Mouse (Mus musculus) neural tube, embryonic 13.5 days (tissue): ENCODE measurements around the gene Nemf. TPM values are rescaled to one million over a fixed set of nuclear protein-coding genes. Genes with fewer than 3 reads are reported as not detected.
"Not testable (repeated sequence)": the region's sequence is repeated elsewhere in the genome, so short reads cannot be mapped to it uniquely, and the experiment has no call there.

Source experiments
- ATAC-seq: fragments of 200-750 bp; cut with Nextera tagmentation; 2 replicates; pipeline ENCODE4 v1.8.0; 2017; ENCODE audit warnings: low read depth, mild to moderate bottlenecking, moderate TSS enrichment, moderate library complexity
- H3K27ac ChIP-seq: fragments of 300-500 bp; sonication (generic); replicated peaks from 2 replicates; pipeline ENCODE4 v1.5.1; 2015; ENCODE audit warnings: moderate library complexity, mild to moderate bottlenecking, inconsistent platforms
- H3K27me3 ChIP-seq: fragments of 300-500 bp; sonication (generic); 2 replicates; pipeline ENCODE4 v1.6.1; 2015; ENCODE audit warnings: mild to moderate bottlenecking, inconsistent platforms
- H3K36me3 ChIP-seq: fragments of 300-500 bp; sonication (generic); 2 replicates; pipeline ENCODE4 v1.6.1; 2015; ENCODE audit warnings: mild to moderate bottlenecking, inconsistent platforms
- H3K4me1 ChIP-seq: fragments of 300-500 bp; sonication (generic); replicated peaks from 2 replicates; pipeline ENCODE4 v1.6.1; 2015; ENCODE audit warnings: inconsistent platforms
- H3K4me2 ChIP-seq: fragments of 300-500 bp; sonication (generic); 2 replicates; pipeline ENCODE4 v1.6.1; 2015; ENCODE audit warnings: inconsistent platforms, mild to moderate bottlenecking, moderate library complexity
- H3K4me3 ChIP-seq: fragments of 300-500 bp; sonication (generic); 2 replicates; pipeline ENCODE4 v1.5.1; 2015; ENCODE audit warnings: mild to moderate bottlenecking, inconsistent platforms
- H3K9ac ChIP-seq: fragments of 300-500 bp; sonication (generic); 2 replicates; pipeline ENCODE4 v1.6.1; 2015; ENCODE audit warnings: moderate library complexity, mild to moderate bottlenecking, inconsistent platforms
- H3K9me3 ChIP-seq: fragments of 300-500 bp; sonication (generic); 2 replicates; pipeline ENCODE4 v1.6.1; 2016; ENCODE audit warnings: inconsistent platforms
- WGBS: fragments of 180-500 bp; shearing (Covaris S2); methylation state at CpG from one replicate; pipeline ENCODE4 v1.1.7; 2015; 5-methylcytosine and 5-hydroxymethylcytosine counted together
- polyA plus RNA-seq: library from polyadenylated mRNA; unstranded; fragments of >200 nt; fragmentation: Nextera tagmentation; extraction: Ambion mirVana; gene quantifications from 2 replicates; pipeline ENCODE4 v1.2.1, GENCODE M21; 2015

Nemf gene
- polyA plus RNA-seq, 1 experiment from 2014 or later = 96.5 TPM

DNA sequence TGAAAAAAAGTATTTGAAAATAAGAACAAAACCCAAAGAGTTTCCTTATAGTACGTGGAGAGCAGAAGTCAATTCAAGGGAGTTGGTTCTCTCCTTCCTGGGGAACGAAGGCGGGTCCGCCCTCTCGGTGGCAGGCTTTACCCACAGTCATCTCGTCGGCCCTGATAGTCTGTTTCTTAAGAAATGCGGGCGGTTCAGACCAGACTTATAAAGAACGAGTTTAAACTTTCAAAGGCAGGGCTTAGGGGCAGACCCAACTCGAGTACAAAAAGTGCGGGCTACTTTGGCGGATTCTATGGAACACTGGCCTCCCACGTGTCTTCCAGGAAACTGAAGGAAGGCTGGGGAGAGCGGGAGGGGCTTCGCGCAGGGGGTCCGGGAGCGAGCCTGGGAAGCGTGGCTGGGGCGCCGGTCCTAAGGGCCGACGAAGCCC, 14.5 kb upstream of the Nemf start:
- Histone ChIP-seq H3K4me2 (peak overlapping the region; percentile 61), H3K27me3 (no peaks in the 10 kb centered on the region), H3K27ac (peak overlapping the region; percentile 91), H3K9me3 (no peaks in the 10 kb centered on the region), H3K9ac (peak overlapping the region; percentile 98), H3K36me3 (no peaks in the 10 kb centered on the region; the same call in 1 of the 2 replicates), H3K4me1 (peaks cover 40% of the 10 kb centered on the region), H3K4me3 (peak overlapping the region; percentile 99)
- WGBS = 1% methylated on average over 24 of the region's 24 CpGs
- peak; percentile 89 for ATAC-seq

DNA sequence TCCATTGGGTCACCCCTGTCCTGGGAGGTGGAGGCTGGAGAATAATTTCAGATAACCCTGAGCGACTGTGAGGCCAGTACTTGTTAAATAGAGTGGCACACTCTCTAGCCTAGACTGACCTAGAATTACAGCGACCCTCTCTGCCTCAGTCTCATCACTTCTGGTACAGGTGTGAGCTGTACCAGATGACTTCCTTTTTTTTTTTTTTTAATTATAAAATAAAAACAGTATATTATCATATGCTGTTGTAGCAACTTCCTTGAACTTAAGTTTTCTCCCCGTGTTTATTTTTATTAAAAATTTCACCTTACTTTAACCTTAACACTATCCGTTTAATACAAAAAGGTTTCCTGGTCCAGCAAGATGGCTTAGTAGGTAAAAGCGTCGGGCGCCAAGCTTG, 14.0 kb upstream of the Nemf start:
- H3K36me3 ChIP-seq = no peaks in the 10 kb centered on the region; the same call in 1 of the 2 replicates
- no peaks in the 10 kb centered on the region for H3K9me3 ChIP-seq
- H3K4me3 ChIP-seq = peak overlapping the region; percentile 99
- H3K9ac ChIP-seq = peak overlapping the region; percentile 98
- peak overlapping the region; percentile 61 for H3K4me2 ChIP-seq
- WGBS = 10% methylated on average over 7 of the region's 7 CpGs
- no peaks in the 10 kb centered on the region for H3K27me3 ChIP-seq
- no peak for ATAC-seq
- H3K27ac ChIP-seq = peak overlapping the region; percentile 91
- H3K4me1 ChIP-seq = peaks cover 36% of the 10 kb centered on the region

DNA sequence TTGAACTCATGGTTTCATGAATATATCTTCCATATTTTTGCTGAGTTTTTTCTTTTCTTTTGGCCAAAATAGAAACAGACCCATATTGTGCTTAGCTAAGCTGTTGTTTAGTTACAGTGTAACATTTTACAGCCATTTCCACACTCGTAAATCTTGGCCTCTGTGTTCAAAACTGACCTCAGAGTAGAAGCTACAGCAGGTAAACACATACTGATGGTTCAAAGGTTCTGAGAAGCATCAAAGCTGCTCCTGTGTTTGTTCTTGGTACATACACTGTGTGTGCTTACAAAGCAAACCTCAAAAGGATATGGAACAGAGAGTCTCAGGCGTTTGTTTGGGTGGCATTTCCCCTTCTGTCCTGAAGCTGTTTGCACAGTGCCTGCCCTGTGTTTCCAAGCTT, 10.6 kb upstream of the Nemf start:
- Histone ChIP-seq H3K36me3 (no peaks in the 10 kb centered on the region), H3K4me2 (no peak overlapping the region), H3K9me3 (no peaks in the 10 kb centered on the region), H3K9ac (no peak overlapping the region), H3K27me3 (no peaks in the 10 kb centered on the region), H3K4me1 (peaks cover 20% of the 10 kb centered on the region), H3K27ac (no peak overlapping the region), H3K4me3 (no peak overlapping the region)
- ATAC-seq = no peak
- 80% methylated on average over 2 of the region's 2 CpGs for WGBS

DNA sequence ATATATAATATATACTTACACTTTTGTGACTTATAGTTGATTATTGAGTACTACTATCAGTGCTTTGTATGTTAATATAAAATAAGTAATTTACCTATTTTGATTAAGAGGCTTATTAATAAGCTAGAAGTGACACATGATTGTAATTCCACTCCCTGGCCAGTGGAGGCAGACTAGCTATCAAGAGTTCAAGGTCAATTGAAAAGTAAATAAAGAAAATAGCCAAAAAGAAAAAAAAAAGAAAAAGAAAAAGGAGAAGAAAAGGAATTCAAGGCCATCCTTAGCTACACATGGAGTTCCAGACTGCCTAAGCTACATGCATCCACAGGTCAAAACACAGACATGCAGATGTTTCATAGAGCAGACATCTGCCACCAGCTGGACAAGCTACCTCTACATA, 9.5 kb upstream of the Nemf start:
- Histone ChIP-seq H3K27ac (no peak overlapping the region), H3K27me3 (no peaks in the 10 kb centered on the region), H3K9ac (no peak overlapping the region), H3K4me3 (no peak overlapping the region), H3K9me3 (no peaks in the 10 kb centered on the region), H3K4me2 (no peak overlapping the region), H3K4me1 (peaks cover 27% of the 10 kb centered on the region), H3K36me3 (no peaks in the 10 kb centered on the region)
- ATAC-seq = no peak

DNA sequence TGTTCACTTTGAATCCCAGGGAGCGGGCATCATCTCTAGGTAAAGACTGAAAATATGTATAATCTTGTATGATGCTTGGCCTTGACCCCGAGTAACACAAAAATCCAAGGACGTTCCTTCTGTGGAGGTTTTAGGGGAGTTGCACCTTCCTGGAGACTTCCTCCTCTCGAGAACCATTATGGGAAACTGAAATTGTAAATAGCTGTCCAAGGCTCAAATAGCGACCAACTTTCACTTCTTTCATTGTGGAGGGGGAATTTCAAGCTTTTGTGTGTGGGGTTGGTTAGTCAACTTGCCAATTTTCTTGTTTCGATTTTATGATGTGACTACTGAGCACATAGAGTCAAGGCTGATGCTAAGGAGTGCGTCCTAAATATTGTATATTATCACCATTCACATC, 8.8 kb upstream of the Nemf start:
- Histone ChIP-seq H3K9me3 (no peaks in the 10 kb centered on the region), H3K4me3 (no peak overlapping the region), H3K4me1 (peaks cover 22% of the 10 kb centered on the region), H3K27ac (no peak overlapping the region), H3K4me2 (no peak overlapping the region), H3K36me3 (no peaks in the 10 kb centered on the region), H3K9ac (no peak overlapping the region), H3K27me3 (no peaks in the 10 kb centered on the region)
- no peak for ATAC-seq
- 77% methylated on average over 7 of the region's 7 CpGs for WGBS

DNA sequence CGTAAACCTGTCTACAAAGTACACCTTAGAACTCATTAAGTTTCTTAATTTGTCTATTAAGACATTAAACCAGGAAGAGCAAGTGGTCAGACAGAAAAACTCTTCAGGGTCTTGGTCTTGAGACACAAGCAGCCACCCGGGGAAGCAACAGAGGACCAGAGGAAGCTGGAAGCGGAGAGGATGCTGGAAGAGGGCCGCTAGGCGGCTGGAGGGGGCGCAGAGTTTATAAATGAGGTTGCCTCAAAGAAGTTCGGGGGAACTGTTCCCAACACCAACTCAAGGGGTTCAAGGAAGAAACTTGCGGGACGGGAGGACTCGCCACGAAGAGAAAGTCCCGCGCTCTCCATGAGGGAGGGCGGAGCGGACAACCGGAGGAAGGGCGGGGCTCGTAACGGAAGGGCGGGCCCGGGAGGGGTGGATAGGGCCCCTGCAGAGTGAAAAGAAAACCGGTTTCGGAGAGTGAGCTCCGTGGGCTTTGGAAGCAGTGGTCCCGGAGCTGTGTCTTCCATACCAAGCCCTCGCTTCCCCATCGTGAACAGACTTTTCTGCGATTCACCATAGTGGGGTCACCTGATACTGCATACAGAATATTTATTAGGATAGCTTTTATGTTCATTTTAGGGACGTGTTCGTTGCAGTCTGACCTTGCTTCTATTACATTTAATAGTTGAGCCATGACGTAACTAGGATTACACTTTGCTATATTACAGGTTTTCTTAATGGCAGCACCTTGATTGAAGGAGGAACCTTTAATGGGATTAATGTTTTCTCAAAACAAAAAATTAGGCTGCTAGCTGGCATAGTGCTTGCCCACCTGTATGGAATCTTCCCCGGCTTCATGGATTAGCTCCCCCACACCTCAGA, 7.2 kb upstream of the Nemf start:
- Histone ChIP-seq H3K9ac (peak overlapping the region; percentile 66), H3K36me3 (no peaks in the 10 kb centered on the region), H3K4me2 (peak overlapping the region; percentile 73), H3K4me3 (peak overlapping the region; percentile 48), H3K27ac (peak overlapping the region; percentile 30), H3K4me1 (peaks cover 21% of the 10 kb centered on the region), H3K9me3 (no peaks in the 10 kb centered on the region), H3K27me3 (no peaks in the 10 kb centered on the region)
- ATAC-seq = no peak
- WGBS = 5% methylated on average over 32 of the region's 32 CpGs

DNA sequence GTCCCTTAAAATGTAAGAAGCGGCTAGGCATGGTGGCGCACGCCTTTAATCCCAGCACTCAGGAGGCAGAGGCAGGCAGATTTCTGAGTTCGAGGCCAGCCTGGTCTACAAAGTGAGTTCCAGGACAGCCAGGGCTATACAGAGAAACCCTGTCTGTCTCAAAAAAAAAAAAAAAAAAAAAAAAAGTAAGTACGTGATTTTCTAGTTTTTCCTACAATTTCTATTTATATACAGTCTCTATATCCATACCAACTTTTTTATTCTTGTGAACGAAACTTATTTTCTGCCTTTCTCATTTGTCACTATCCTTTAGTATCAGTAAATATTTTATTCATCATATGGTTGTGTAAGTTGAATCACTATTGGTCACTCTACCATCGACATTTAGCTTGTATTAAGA, 6.1 kb upstream of the Nemf start:
- ATAC-seq, H3K4me2 ChIP-seq, H3K4me3 ChIP-seq, H3K36me3 ChIP-seq, H3K27ac ChIP-seq, H3K9me3 ChIP-seq, H3K9ac ChIP-seq, H3K27me3 ChIP-seq: not testable (repeated sequence)
- 97% methylated on average over 7 of the region's 7 CpGs for WGBS
- H3K4me1 ChIP-seq = peaks cover 21% of the 10 kb centered on the region

DNA sequence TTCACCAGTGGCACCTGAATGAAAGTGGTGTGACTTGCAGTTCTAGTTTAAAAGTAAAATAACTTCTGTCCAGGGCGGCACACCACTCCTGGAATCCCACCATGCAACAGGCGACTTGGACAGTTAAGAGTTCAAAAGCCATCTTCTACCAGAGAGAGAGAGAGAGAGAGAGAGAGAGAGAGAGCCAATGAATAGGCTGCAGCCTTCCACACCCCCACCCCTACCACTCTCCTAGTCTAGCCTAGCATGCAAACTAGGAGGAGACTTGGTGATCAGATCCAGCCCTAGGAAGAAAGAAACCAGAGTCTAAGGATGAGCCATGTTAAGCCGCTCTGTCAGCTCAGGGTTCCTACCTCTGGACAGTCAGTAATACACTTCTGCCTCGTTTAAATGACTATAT, 5.4 kb upstream of the Nemf start:
- ATAC-seq = no peak
- Histone ChIP-seq H3K4me1 (peaks cover 23% of the 10 kb centered on the region), H3K4me2 (peak overlapping the region; percentile 65), H3K27ac (no peak overlapping the region), H3K9ac (no peak overlapping the region), H3K27me3 (no peaks in the 10 kb centered on the region), H3K36me3 (no peaks in the 10 kb centered on the region), H3K4me3 (no peak overlapping the region), H3K9me3 (no peaks in the 10 kb centered on the region)
- WGBS = 40% methylated on average over 4 of the region's 4 CpGs

DNA sequence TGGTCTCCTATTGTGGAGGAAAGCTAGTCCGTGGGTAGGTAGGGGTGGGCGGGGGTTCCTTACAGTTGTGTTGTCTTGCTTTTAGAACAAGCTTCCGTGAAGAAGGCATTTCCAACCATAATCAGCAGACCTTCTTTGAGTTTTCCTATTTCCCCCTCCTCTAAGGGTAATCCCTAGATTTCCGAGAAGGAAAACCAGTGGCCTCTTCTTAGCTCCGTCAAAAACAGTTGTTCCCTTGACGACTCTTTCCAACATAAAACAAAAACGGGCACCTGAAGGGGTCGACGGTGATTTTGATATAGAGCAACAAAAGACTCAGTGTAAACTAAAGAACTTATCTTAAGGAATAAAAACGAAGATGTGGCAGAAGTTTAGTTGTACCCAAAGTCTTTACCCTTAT, 5.0 kb upstream of the Nemf start:
- H3K9ac ChIP-seq = peak overlapping the region; percentile 74
- WGBS = 8% methylated on average over 10 of the region's 10 CpGs
- peaks cover 25% of the 10 kb centered on the region for H3K4me1 ChIP-seq
- no peaks in the 10 kb centered on the region for H3K27me3 ChIP-seq
- H3K36me3 ChIP-seq = no peaks in the 10 kb centered on the region
- H3K4me3 ChIP-seq = peak overlapping the region; percentile 56
- H3K27ac ChIP-seq = peak overlapping the region; percentile 92
- ATAC-seq = no peak
- H3K4me2 ChIP-seq = peak overlapping the region; percentile 65
- H3K9me3 ChIP-seq = no peaks in the 10 kb centered on the region

DNA sequence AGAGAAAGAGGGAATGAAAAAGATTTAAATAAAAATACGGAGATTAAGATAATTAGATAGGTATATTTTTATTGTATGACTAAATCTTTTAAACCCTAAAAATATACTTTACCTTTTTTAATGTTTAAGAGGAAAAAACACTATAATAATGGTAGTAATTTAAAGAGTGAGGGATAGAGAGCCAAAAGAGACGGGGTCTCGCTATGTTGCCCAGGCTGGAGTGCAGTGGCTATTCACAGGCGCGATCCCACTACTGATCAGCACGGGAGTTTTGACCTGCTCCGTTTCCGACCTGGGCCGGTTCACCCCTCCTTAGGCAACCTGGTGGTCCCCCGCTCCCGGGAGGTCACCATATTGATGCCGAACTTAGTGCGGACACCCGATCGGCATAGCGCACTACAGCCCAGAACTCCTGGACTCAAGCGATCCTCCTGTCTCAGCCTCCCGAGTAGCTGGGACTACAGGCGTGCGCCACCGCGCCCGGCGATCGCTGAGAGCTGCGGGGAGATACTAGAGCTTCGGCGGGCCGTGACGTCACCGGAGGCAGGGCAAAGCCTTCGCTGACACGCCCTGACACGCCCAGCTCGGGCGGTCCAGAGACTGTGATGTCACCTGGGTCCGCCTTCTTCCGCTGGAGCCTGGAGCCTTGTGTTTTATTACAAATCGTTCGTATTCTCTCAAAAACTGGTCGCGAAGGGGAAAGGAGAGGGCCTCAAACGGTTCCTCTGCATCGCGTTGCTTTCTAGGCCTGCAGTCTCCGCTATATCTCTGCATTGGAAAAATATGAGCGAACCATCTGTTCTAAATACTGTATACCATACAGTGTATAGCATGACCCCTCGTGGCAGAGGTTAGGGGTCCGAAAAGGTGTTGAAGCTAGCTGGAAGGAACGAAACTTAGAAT, 4.3 kb upstream of the Nemf start:
- not testable (repeated sequence) for H3K36me3 ChIP-seq, H3K27me3 ChIP-seq, H3K9me3 ChIP-seq
- under 1% methylated on average over 39 of the region's 50 CpGs for whole genome bisulfite sequencing
- peaks cover 28% of the 10 kb centered on the region for H3K4me1 ChIP-seq
- H3K4me3 ChIP-seq = peak overlapping the region; percentile 56
- peak; percentile 95 for ATAC-seq
- H3K9ac ChIP-seq = peak overlapping the region; percentile 74
- H3K27ac ChIP-seq = peak overlapping the region; percentile 92
- H3K4me2 ChIP-seq = peak overlapping the region; percentile 65

DNA sequence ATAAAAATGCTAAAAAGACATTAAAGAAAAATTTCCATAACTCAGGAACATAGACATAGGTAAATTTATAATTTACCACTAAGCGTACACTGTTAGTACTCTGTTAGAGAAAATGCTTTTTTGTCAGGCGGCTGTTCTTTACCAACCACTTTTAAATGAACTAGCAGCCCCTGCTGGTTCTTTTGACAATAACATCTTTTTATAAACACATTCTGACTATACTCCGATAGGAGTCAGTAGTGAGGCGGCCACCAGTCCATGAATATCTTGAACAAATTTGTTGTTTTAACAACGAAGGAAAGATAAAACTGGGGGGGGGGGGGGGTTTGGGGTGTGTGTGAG, 3.7 kb upstream of the Nemf start:
- no peak overlapping the region for H3K4me3 ChIP-seq
- ATAC-seq = 0 out of 2 replicates have a peak, but pooled peaks have one; percentile 8
- WGBS = 16% methylated on average over 5 of the region's 5 CpGs

DNA sequence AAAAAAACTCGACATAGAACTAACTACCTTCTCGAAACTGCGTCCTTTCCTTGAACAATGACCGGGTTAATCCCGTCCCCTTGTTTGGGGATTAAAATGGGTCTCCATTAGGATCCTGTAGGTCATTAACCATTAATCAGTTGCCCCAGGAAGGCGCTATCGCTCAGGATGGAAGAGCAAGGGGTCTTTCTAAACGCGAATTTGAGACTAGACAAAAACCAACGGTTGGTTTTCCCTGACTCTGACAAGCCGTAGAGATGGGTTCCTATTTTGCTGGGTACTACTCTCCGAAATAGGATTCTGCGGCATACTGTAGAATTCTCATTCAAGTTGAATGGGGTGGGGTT, 308 bp upstream of the Nemf start:
- H3K36me3 ChIP-seq = peaks cover 21% of the 10 kb centered on the region
- H3K4me3 ChIP-seq = peak overlapping the region; percentile 79
- WGBS = 6% methylated on average over 13 of the region's 13 CpGs
- peak overlapping the region; percentile 82 for H3K4me2 ChIP-seq
- no peaks in the 10 kb centered on the region for H3K9me3 ChIP-seq
- no peak overlapping the region for H3K27ac ChIP-seq
- no peak for ATAC-seq
- H3K9ac ChIP-seq = peak overlapping the region; percentile 96
- peaks cover 23% of the 10 kb centered on the region for H3K4me1 ChIP-seq
- no peaks in the 10 kb centered on the region for H3K27me3 ChIP-seq

More for the DNA sequence above, 3.7 kb upstream of the Nemf start:
- H3K27me3 ChIP-seq = no peaks in the 10 kb centered on the region
- H3K36me3 ChIP-seq = no peaks in the 10 kb centered on the region
- no peak overlapping the region for H3K9ac ChIP-seq
- H3K27ac ChIP-seq = no peak overlapping the region
- no peak overlapping the region for H3K4me2 ChIP-seq
- H3K4me1 ChIP-seq = peaks cover 33% of the 10 kb centered on the region
- H3K9me3 ChIP-seq = no peaks in the 10 kb centered on the region
